Mouse (Mus musculus): Measurements from ENCODE around the gene Ino80e. TPM values are rescaled to one million over a fixed set of nuclear protein-coding genes. Genes with fewer than 3 reads are reported as not detected.

Ino80e gene
- total RNA-seq, 2 experiments from 2014 or later: 9.9 to 35.5 TPM

- ATAC-seq (replicated peaks; ENCODE audit: low FRiP score, poor library complexity, severe bottlenecking): no peak
Measured at GRCm38 (mm10) chr7:126860987-126861386, 1.2 kb downstream of the Ino80e start.

GRCm38 (mm10) chr7:126856741-126857420 lies 5.3 kb downstream of the Ino80e start:
- ATAC-seq (replicated peaks; ENCODE audit: low FRiP score, poor library complexity, severe bottlenecking): no peak

- no peak for ATAC-seq (replicated peaks; ENCODE audit: low FRiP score, poor library complexity, severe bottlenecking)
Measured at GRCm38 (mm10) chr7:126855641-126856040, 6.5 kb downstream of the Ino80e start.

- no peak for ATAC-seq (replicated peaks; ENCODE audit: low FRiP score, poor library complexity, severe bottlenecking)
Measured at GRCm38 (mm10) chr7:126853454-126853853, 8.7 kb downstream of the Ino80e start.

- ATAC-seq (replicated peaks; ENCODE audit: low FRiP score, poor library complexity, severe bottlenecking): no peak
Measured at GRCm38 (mm10) chr7:126851192-126851591, 11.0 kb downstream of the Ino80e start.

- no peak for ATAC-seq (replicated peaks; ENCODE audit: low FRiP score, poor library complexity, severe bottlenecking)
Measured at GRCm38 (mm10) chr7:126850161-126850560, 12.0 kb downstream of the Ino80e start.

GRCm38 (mm10) chr7:126848794-126849193 lies 13.4 kb downstream of the Ino80e start:
- ATAC-seq (replicated peaks; ENCODE audit: low FRiP score, poor library complexity, severe bottlenecking): no peak

GRCm38 (mm10) chr7:126847421-126848398 lies 14.5 kb downstream of the Ino80e start:
- no peak for ATAC-seq (replicated peaks; ENCODE audit: low FRiP score, poor library complexity, severe bottlenecking)

- no peak for ATAC-seq (replicated peaks; ENCODE audit: low FRiP score, poor library complexity, severe bottlenecking)
Measured at GRCm38 (mm10) chr7:126847116-126847420, 15.1 kb downstream of the Ino80e start, which contains the start of gene Doc2a. Gene Doc2a, plus strand, starts transcription at chr7:126847416.

GRCm38 (mm10) chr7:126845516-126845915 lies 16.7 kb downstream of the Ino80e start:
- no peak for ATAC-seq (replicated peaks; ENCODE audit: low FRiP score, poor library complexity, severe bottlenecking)

- ATAC-seq (replicated peaks; ENCODE audit: low FRiP score, poor library complexity, severe bottlenecking): no peak
Measured at GRCm38 (mm10) chr7:126843276-126843675, 18.9 kb downstream of the Ino80e start.

- no peak for ATAC-seq (replicated peaks; ENCODE audit: low FRiP score, poor library complexity, severe bottlenecking)
Measured at GRCm38 (mm10) chr7:126833294-126833693, 28.9 kb downstream of the Ino80e start.

- peak; percentile 84 for ATAC-seq (replicated peaks; ENCODE audit: low FRiP score, poor library complexity, severe bottlenecking)
Measured at GRCm38 (mm10) chr7:126832036-126832598, 30.1 kb downstream of the Ino80e start.

- peak; percentile 11; the same call in 1 of the 2 replicates for ATAC-seq (replicated peaks; ENCODE audit: low FRiP score, poor library complexity, severe bottlenecking)
Measured at GRCm38 (mm10) chr7:126831539-126831938, 30.6 kb downstream of the Ino80e start, which contains the start of gene 4930451I11Rik. Gene 4930451I11Rik, minus strand, starts transcription at chr7:126831639.

GRCm38 (mm10) chr7:126825952-126826351 lies 36.2 kb downstream of the Ino80e start:
- no peak for ATAC-seq (replicated peaks; ENCODE audit: low FRiP score, poor library complexity, severe bottlenecking)

- no peak for ATAC-seq (replicated peaks; ENCODE audit: low FRiP score, poor library complexity, severe bottlenecking)
Measured at GRCm38 (mm10) chr7:126825403-126825802, 36.8 kb downstream of the Ino80e start.

GRCm38 (mm10) chr7:126823940-126824339 lies 38.2 kb downstream of the Ino80e start:
- no peak for ATAC-seq (replicated peaks; ENCODE audit: low FRiP score, poor library complexity, severe bottlenecking)

- ATAC-seq (replicated peaks; ENCODE audit: low FRiP score, poor library complexity, severe bottlenecking): no peak
Measured at GRCm38 (mm10) chr7:126823202-126823711, 38.9 kb downstream of the Ino80e start.

GRCm38 (mm10) chr7:126822741-126823140 lies 39.4 kb downstream of the Ino80e start:
- ATAC-seq (replicated peaks; ENCODE audit: low FRiP score, poor library complexity, severe bottlenecking): no peak

GRCm38 (mm10) chr7:126821835-126822511 lies 40.2 kb downstream of the Ino80e start:
- peak; percentile 80 for ATAC-seq (replicated peaks; ENCODE audit: low FRiP score, poor library complexity, severe bottlenecking)

All from erythroblast, adult 5-6 weeks (primary cell).